Mouse (Mus musculus) lung, postnatal 4 days (tissue): ENCODE results near the gene Chd4.

ENCODE experiments used
- DNase-seq, 2 experiments: peaks; one replicate each; pipeline ENCODE4 v3.0.0; 2021

Gene Chd4

GRCm38 (mm10) chr6:125092372-125092771, 3.4 kb upstream of the Chd4 start:
- DNase-seq = no peak

GRCm38 (mm10) chr6:125094843-125095242, 938 bp upstream of the Chd4 start:
- DNase-seq = no peak

GRCm38 (mm10) chr6:125096279-125096596, 457 bp downstream of the Chd4 start:
- no peak for DNase-seq

- peak; percentile 74 to 79 for DNase-seq
Observed at GRCm38 (mm10) chr6:125096597-125097345, 990 bp downstream of the Chd4 start.

- no peak for DNase-seq
Observed at GRCm38 (mm10) chr6:125097346-125097689, 1.5 kb downstream of the Chd4 start.

- DNase-seq = no peak
Observed at GRCm38 (mm10) chr6:125097951-125098350, 2.2 kb downstream of the Chd4 start.

GRCm38 (mm10) chr6:125098513-125098912, 2.7 kb downstream of the Chd4 start:
- no peak for DNase-seq

- DNase-seq = peak; percentile 66 to 68
Observed at GRCm38 (mm10) chr6:125099421-125099971, 3.7 kb downstream of the Chd4 start.

GRCm38 (mm10) chr6:125101444-125101843, 5.7 kb downstream of the Chd4 start:
- DNase-seq = no peak

GRCm38 (mm10) chr6:125104223-125104622, 8.4 kb downstream of the Chd4 start:
- DNase-seq = no peak

- DNase-seq = no peak
Observed at GRCm38 (mm10) chr6:125107705-125108104, 11.9 kb downstream of the Chd4 start.

- DNase-seq = no peak
Observed at GRCm38 (mm10) chr6:125109371-125109770, 13.6 kb downstream of the Chd4 start.

- peak in 1 of 2 experiments; percentile 60 for DNase-seq
Observed at GRCm38 (mm10) chr6:125110927-125111326, 15.1 kb downstream of the Chd4 start.

- DNase-seq = no peak
Observed at GRCm38 (mm10) chr6:125112553-125112952, 16.8 kb downstream of the Chd4 start.

GRCm38 (mm10) chr6:125119387-125119786, 23.6 kb downstream of the Chd4 start:
- no peak for DNase-seq

- DNase-seq = no peak
Observed at GRCm38 (mm10) chr6:125128724-125129123, 32.9 kb downstream of the Chd4 start.

GRCm38 (mm10) chr6:125129710-125130402, 34.1 kb downstream of the Chd4 start:
- DNase-seq = no peak

- peak; percentile 91 to 93 for DNase-seq
Observed at GRCm38 (mm10) chr6:125131302-125132156, 35.7 kb downstream of the Chd4 start, which contains the start of gene Nop2. TSS of gene Nop2 (plus strand) at chr6:125131909.

- no peak for DNase-seq
Observed at GRCm38 (mm10) chr6:125132470-125132869, 36.7 kb downstream of the Chd4 start.

GRCm38 (mm10) chr6:125137002-125137671, 41.4 kb downstream of the Chd4 start:
- peak; percentile 39 to 55 for DNase-seq

GRCm38 (mm10) chr6:125139747-125140146, 44.0 kb downstream of the Chd4 start:
- DNase-seq = no peak

GRCm38 (mm10) chr6:125142436-125142835, 46.7 kb downstream of the Chd4 start:
- no peak for DNase-seq

GRCm38 (mm10) chr6:125143128-125143527, 47.3 kb downstream of the Chd4 start:
- DNase-seq = no peak
